Mouse (Mus musculus): ENCODE data around the gene Mum1. TPM values are rescaled to one million over a fixed set of nuclear protein-coding genes. Genes with fewer than 3 reads are reported as not detected.

Mum1 gene
- polyA plus RNA-seq, 1 experiment from 2014 or later = 49.9 TPM

- H3K9ac ChIP-seq = no peak overlapping the region
- H3K27ac ChIP-seq = no peak overlapping the region
- H3K9me3 ChIP-seq = no peaks in the 10 kb centered on the region
- 80% methylated on average over 15 of the region's 15 CpGs for WGBS
- H3K36me3 ChIP-seq = peaks cover 85% of the 10 kb centered on the region
- H3K4me2 ChIP-seq = no peak overlapping the region
- peaks cover 14% of the 10 kb centered on the region for H3K4me1 ChIP-seq (replicated peaks)
- no peak for ATAC-seq (ENCODE audit: low FRiP score)
- no peak overlapping the region for H3K4me3 ChIP-seq
- no peaks in the 10 kb centered on the region for H3K27me3 ChIP-seq
Observed at GRCm38 (mm10) chr10:80285222-80286070, 59.2 kb downstream of the Mum1 start.

- no peak overlapping the region for H3K9ac ChIP-seq
- ATAC-seq (ENCODE audit: low FRiP score) = no peak
Observed at GRCm38 (mm10) chr10:80288097-80288496, 61.9 kb downstream of the Mum1 start.

GRCm38 (mm10) chr10:80288657-80289056 is 62.4 kb downstream of the Mum1 start:
- Histone ChIP-seq H3K27me3 (no peaks in the 10 kb centered on the region), H3K4me3 (no peak overlapping the region), H3K27ac (no peak overlapping the region), H3K4me1 (replicated peaks) (peaks cover 14% of the 10 kb centered on the region), H3K4me2 (no peak overlapping the region), H3K9me3 (no peaks in the 10 kb centered on the region), H3K36me3 (peaks cover 58% of the 10 kb centered on the region), H3K9ac (no peak overlapping the region)
- ATAC-seq (ENCODE audit: low FRiP score) = no peak
- 77% methylated on average over 8 of the region's 8 CpGs for WGBS

More at GRCm38 (mm10) chr10:80288097-80288496, 61.9 kb downstream of the Mum1 start:
- Histone ChIP-seq H3K4me3 (no peak overlapping the region), H3K27ac (no peak overlapping the region), H3K36me3 (peaks cover 60% of the 10 kb centered on the region), H3K9me3 (no peaks in the 10 kb centered on the region), H3K4me1 (replicated peaks) (peaks cover 8% of the 10 kb centered on the region), H3K4me2 (no peak overlapping the region), H3K27me3 (no peaks in the 10 kb centered on the region)
- WGBS = 96% methylated on average over 12 of the region's 12 CpGs

- Histone ChIP-seq H3K9me3 (no peaks in the 10 kb centered on the region), H3K4me2 (peak within 1 kb of the TSS; percentile 99), H3K9ac (peak within 1 kb of the TSS; percentile 100), H3K27ac (peak within 1 kb of the TSS; percentile 95), H3K36me3 (peaks cover 36% of the 10 kb centered on the region), H3K27me3 (no peaks in the 10 kb centered on the region), H3K4me3 (peak within 1 kb of the TSS; percentile 89), H3K4me1 (replicated peaks) (peaks cover 52% of the 10 kb centered on the region)
- ATAC-seq (ENCODE audit: low FRiP score) = peak; percentile 73
- whole genome bisulfite sequencing = under 1% methylated on average over 72 of the region's 72 CpGs
Observed at GRCm38 (mm10) chr10:80292251-80293146, 66.3 kb downstream of the Mum1 start, which contains the start of gene Rps15. TSS of gene Rps15 (plus strand) at chr10:80292453.

GRCm38 (mm10) chr10:80293325-80293724 is 67.1 kb downstream of the Mum1 start:
- Histone ChIP-seq H3K27ac (peak overlapping the region; percentile 95), H3K27me3 (no peaks in the 10 kb centered on the region), H3K4me2 (peak overlapping the region; percentile 99), H3K36me3 (peaks cover 30% of the 10 kb centered on the region), H3K9ac (peak overlapping the region; percentile 100), H3K9me3 (no peaks in the 10 kb centered on the region), H3K4me3 (peak overlapping the region; percentile 89), H3K4me1 (replicated peaks) (peaks cover 60% of the 10 kb centered on the region)
- ATAC-seq (ENCODE audit: low FRiP score) = no peak
- WGBS = 29% methylated on average over 14 of the region's 14 CpGs

Small RNA genes lying within 50 kb of the gene (microRNA-seq; reads per million reads assigned to microRNA genes)
- not detected for gene Mir6911

Other genes with a start within 250 kb of the Mum1 start
- 16.0 and 16.3 TPM in 2 replicates for gene Tmem259, start 242.1 kb upstream of the Mum1 start, polyA plus RNA-seq (2015; fragmentation: Nextera tagmentation; extraction: Ambion mirVana)
- gene Cnn2, start 237.8 kb upstream of the Mum1 start, polyA plus RNA-seq (2015; fragmentation: Nextera tagmentation; extraction: Ambion mirVana) = 43.7 and 53.1 TPM in 2 replicates
- 5.2 and 6.1 TPM in 2 replicates for gene Abca7, start 229.9 kb upstream of the Mum1 start, polyA plus RNA-seq (2015; fragmentation: Nextera tagmentation; extraction: Ambion mirVana)
- gene Arhgap45, start 209.8 kb upstream of the Mum1 start, polyA plus RNA-seq (2015; fragmentation: Nextera tagmentation; extraction: Ambion mirVana) = 2.5 and 2.8 TPM in 2 replicates
- gene Polr2e, start 186.6 kb upstream of the Mum1 start, polyA plus RNA-seq (2015; fragmentation: Nextera tagmentation; extraction: Ambion mirVana) = 150 and 154 TPM in 2 replicates
- gene Gpx4, start 179.3 kb upstream of the Mum1 start, polyA plus RNA-seq (2015; fragmentation: Nextera tagmentation; extraction: Ambion mirVana) = 509 and 531 TPM in 2 replicates
- gene Sbno2, start 120.9 kb upstream of the Mum1 start, polyA plus RNA-seq (2015; fragmentation: Nextera tagmentation; extraction: Ambion mirVana) = 13.6 and 14.4 TPM in 2 replicates
- 16.3 and 18.2 TPM in 2 replicates for gene Stk11, start 110.6 kb upstream of the Mum1 start, polyA plus RNA-seq (2015; fragmentation: Nextera tagmentation; extraction: Ambion mirVana)
- 434 and 449 TPM in 2 replicates for gene Atp5d, start 87.8 kb upstream of the Mum1 start, polyA plus RNA-seq (2015; fragmentation: Nextera tagmentation; extraction: Ambion mirVana)
- 57.4 and 59.2 TPM in 2 replicates for gene Cbarp, start 85.6 kb upstream of the Mum1 start, polyA plus RNA-seq (2015; fragmentation: Nextera tagmentation; extraction: Ambion mirVana)
- gene Midn, start 78.2 kb upstream of the Mum1 start, polyA plus RNA-seq (2015; fragmentation: Nextera tagmentation; extraction: Ambion mirVana) = 32.4 and 34.7 TPM in 2 replicates
- 364 and 409 TPM in 2 replicates for gene Cirbp, start 60.4 kb upstream of the Mum1 start, polyA plus RNA-seq (2015; fragmentation: Nextera tagmentation; extraction: Ambion mirVana)
- gene 1600002K03Rik, start 53.5 kb upstream of the Mum1 start, polyA plus RNA-seq (2015; fragmentation: Nextera tagmentation; extraction: Ambion mirVana) = 11.9 and 14.1 TPM in 2 replicates
- gene Efna2, start 47.0 kb upstream of the Mum1 start, polyA plus RNA-seq (2015; fragmentation: Nextera tagmentation; extraction: Ambion mirVana) = 18.8 and 21.4 TPM in 2 replicates
- gene Ndufs7, start 22.7 kb downstream of the Mum1 start, polyA plus RNA-seq (2015; fragmentation: Nextera tagmentation; extraction: Ambion mirVana) = 253 and 263 TPM in 2 replicates
- gene Gamt, start 34.6 kb downstream of the Mum1 start, polyA plus RNA-seq (2015; fragmentation: Nextera tagmentation; extraction: Ambion mirVana) = 22.3 and 24.9 TPM in 2 replicates
- 61.6 and 66.2 TPM in 2 replicates for gene Dazap1, start 35.1 kb downstream of the Mum1 start, polyA plus RNA-seq (2015; fragmentation: Nextera tagmentation; extraction: Ambion mirVana)
- 583 and 598 TPM in 2 replicates for gene Rps15, start 66.0 kb downstream of the Mum1 start, polyA plus RNA-seq (2015; fragmentation: Nextera tagmentation; extraction: Ambion mirVana)
- gene Apc2, start 69.5 kb downstream of the Mum1 start, polyA plus RNA-seq (2015; fragmentation: Nextera tagmentation; extraction: Ambion mirVana) = 182 and 183 TPM in 2 replicates
- 28.5 and 29.1 TPM in 2 replicates for gene 2310011J03Rik, start 94.1 kb downstream of the Mum1 start, polyA plus RNA-seq (2015; fragmentation: Nextera tagmentation; extraction: Ambion mirVana)
- 1.9 and 2.5 TPM in 2 replicates for gene Pcsk4, start 103.1 kb downstream of the Mum1 start, polyA plus RNA-seq (2015; fragmentation: Nextera tagmentation; extraction: Ambion mirVana)
- 3.1 and 3.5 TPM in 2 replicates for gene Reep6, start 103.5 kb downstream of the Mum1 start, polyA plus RNA-seq (2015; fragmentation: Nextera tagmentation; extraction: Ambion mirVana)
- 0.42 and 0.66 TPM in 2 replicates for gene Adamtsl5, start 122.0 kb downstream of the Mum1 start, polyA plus RNA-seq (2015; fragmentation: Nextera tagmentation; extraction: Ambion mirVana)
- gene Plk5, start 130.0 kb downstream of the Mum1 start, polyA plus RNA-seq (2015; fragmentation: Nextera tagmentation; extraction: Ambion mirVana) = 1.2 and 1.7 TPM in 2 replicates
- 14.8 and 16.5 TPM in 2 replicates for gene Mex3d, start 161.2 kb downstream of the Mum1 start, polyA plus RNA-seq (2015; fragmentation: Nextera tagmentation; extraction: Ambion mirVana)
- 230 TPM in 2 replicates for gene Mbd3, start 173.1 kb downstream of the Mum1 start, polyA plus RNA-seq (2015; fragmentation: Nextera tagmentation; extraction: Ambion mirVana)
- 575 and 577 TPM in 2 replicates for gene Uqcr11, start 180.4 kb downstream of the Mum1 start, polyA plus RNA-seq (2015; fragmentation: Nextera tagmentation; extraction: Ambion mirVana)
- gene Tcf3, start 207.2 kb downstream of the Mum1 start, polyA plus RNA-seq (2015; fragmentation: Nextera tagmentation; extraction: Ambion mirVana) = 60.9 and 62.5 TPM in 2 replicates

Measured in hindbrain, embryonic 13.5 days (tissue).